Mouse (Mus musculus) T-cell, adult 66 days (primary cell): ENCODE results near the gene Senp6. TPM values are rescaled to one million over a fixed set of nuclear protein-coding genes. Genes with fewer than 3 reads are reported as not detected.

Experiments
- total RNA-seq, 2 experiments: library from RNA; stranded (reverse); gene quantifications; 3 replicates in 1 of 2; 4 replicates in 1 of 2; pipeline ENCODE4 v1.2.4; 2023

Senp6 gene
- 100 to 1,000 TPM; 159 to 177 TPM for total RNA-seq

DNA sequence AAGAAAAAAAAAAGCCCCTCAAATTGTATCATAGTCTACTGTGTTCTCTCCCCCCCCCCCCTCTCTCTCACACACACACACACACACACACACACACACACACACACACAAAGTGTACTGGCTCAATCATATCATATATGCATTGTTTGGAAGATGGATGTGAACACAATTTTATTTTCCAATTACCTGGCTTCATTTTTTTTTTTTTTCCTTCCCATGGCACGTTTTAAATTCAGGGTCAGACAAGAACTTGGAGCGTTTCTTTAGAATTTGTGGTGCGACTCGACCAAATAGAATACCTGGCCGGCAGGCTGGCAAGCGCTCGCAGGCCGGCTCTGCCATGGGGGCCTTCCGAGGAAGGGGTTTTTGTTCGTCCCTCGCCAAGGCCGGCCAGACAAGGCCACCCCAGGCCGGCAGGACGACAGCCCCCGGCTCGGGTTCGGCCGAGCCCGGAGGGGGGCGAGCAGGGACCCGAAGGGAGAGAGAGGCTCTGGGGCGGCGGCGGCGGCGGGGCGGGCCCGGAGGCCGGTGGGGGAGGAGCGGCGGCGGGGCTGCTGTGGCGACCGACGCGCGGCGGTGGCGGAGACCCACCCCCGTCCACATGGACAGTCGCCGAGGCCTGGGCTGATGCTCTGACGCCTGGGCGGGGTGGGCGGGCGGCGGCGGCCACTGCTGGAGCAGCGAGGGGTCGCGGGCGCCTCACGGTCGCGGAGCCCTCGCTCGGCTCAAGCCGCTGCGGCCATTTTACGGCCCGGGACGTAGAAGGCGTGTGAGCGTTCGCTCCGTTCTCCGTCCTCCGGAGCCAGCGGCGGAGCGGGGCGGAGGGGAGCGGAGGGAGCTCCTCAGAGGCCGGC, at the start of gene Senp6:
Gene Senp6 (plus strand): TSS at position 537 of the 854 bp plus-strand sequence.

DNA sequence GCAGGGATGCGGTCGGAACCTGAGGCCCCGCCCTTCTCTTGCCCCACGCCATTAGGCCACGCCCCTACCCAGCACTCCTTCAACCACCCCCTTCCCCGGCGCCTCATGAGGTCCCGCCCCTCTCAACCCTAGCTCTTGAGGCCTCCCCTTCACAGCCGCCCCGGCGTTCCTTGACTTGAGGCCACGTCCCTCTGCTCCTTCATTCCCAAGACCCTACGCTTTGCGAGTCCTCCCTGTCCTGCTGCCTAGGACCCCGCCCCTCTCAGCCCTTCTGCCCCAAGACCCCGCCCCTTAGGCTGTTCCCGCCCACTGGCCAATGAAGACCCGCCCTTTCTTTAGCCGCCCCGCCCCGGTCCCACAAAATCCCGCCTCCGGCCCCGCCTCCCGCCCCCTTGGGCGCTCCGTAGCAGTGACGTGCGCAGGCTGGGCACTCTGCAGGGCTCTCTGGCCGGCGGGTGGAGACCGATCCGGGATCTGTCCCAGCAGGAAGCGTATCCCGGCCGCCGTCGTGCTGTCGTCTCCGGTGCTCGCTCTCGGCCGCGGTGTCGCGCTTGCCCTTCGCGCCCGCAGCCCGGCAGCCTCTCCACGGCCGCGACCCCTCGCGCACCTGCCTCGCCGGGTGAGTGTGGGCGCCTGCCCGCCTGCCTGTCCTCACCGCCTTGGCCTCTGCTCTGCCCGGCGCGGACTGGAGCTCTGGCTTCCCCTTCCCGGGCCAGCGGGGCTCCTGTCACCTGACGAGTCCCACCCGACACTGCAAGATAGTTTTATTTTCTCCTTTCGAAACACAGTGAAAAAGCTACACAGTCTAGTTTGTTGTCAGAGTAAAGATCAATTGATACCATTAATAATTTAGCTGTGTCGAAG, 98.1 kb downstream of the Senp6 start, which contains the start of gene Myo6:
Gene Myo6 (plus strand): TSS at position 421 of the 864 bp plus-strand sequence.

Other genes with a start within 250 kb of the Senp6 start
- not detected for gene Filip1, start 54.1 kb upstream of the Senp6 start, total RNA-seq
- gene Myo6, start 98.1 kb downstream of the Senp6 start, total RNA-seq = 10 to 100 TPM; 26.7 to 28.9 TPM